Mouse (Mus musculus): ENCODE data around the gene Vrk1.

Gene Vrk1

GRCm38 (mm10) chr12:106040259-106040658 is 30.2 kb downstream of the Vrk1 start:
- DNase-seq (ENCODE audit: low read depth, low spot score), result no peak

GRCm38 (mm10) chr12:106046143-106046795 is 36.2 kb downstream of the Vrk1 start:
- no peak for DNase-seq (ENCODE audit: low read depth, low spot score)

DNA sequence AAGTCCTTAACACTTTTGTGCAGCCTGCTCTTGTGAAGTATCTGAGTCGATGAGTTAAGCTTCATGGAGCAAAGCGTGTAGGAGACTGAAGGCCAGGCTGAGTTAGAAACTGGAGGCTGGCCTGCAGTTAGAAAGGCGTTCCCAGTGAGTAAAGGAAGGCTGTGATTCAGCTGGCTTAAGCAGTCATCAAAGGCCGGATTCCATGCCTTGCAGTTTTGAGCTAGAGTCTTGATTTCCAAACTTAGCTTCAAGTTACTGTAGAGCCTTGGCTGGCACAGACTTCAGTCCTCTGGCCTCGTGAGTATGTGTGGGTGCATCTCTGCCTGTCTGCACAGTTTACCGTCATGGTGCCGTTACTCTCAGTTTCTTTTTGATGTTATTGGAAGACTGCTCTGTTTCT is 42.2 kb downstream of the Vrk1 start:
- DNase-seq (ENCODE audit: low read depth, low spot score), result no peak

- DNase-seq (ENCODE audit: low read depth, low spot score), result peak; percentile 73
These were observed 45.8 kb downstream of the Vrk1 start for GRCm38 (mm10) chr12:106055799-106056198.

DNA sequence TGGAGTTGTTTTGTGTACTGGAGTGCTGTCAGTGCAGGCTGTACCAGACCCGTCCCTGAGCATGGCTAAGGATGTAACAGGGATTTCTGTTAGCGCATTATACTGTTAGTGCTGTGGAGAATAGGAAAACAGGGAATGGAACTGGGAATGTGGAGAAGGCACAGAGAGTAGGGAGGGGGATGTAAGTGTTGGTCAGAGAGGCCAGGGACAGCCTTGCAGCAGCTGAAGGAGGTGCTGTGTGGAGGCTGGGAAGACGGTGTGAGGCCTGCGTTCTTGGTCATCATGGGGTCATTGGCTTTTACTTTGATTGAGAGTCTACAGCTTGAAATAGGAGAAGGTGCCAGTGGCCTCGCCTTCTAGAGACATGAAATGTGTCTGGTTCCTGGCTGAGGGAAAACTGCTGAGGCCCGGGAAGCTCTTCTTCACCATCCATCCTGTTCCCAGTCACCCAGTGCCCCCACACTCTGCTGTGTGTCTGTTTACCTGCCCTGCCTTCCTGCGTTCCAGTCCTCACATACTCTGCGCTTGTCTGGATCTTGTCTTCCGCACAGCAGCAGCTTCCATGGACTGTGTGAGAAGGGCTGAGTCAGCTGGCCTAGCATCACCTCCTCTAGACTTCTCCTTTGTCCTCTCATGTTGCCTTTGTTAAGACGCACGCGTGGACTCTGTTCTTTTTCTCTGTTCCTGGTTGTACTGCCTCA is 50.0 kb downstream of the Vrk1 start:
- no peak for DNase-seq (ENCODE audit: low read depth, low spot score)

- no peak for DNase-seq (ENCODE audit: low read depth, low spot score)
These were observed 60.6 kb downstream of the Vrk1 start for GRCm38 (mm10) chr12:106070434-106071155.

GRCm38 (mm10) chr12:106071575-106072166 is 61.6 kb downstream of the Vrk1 start:
- no peak for DNase-seq (ENCODE audit: low read depth, low spot score)

GRCm38 (mm10) chr12:106074371-106075155 is 64.5 kb downstream of the Vrk1 start:
- DNase-seq (ENCODE audit: low read depth, low spot score), result no peak

GRCm38 (mm10) chr12:106076131-106076530 is 66.1 kb downstream of the Vrk1 start:
- no peak for DNase-seq (ENCODE audit: low read depth, low spot score)

DNA sequence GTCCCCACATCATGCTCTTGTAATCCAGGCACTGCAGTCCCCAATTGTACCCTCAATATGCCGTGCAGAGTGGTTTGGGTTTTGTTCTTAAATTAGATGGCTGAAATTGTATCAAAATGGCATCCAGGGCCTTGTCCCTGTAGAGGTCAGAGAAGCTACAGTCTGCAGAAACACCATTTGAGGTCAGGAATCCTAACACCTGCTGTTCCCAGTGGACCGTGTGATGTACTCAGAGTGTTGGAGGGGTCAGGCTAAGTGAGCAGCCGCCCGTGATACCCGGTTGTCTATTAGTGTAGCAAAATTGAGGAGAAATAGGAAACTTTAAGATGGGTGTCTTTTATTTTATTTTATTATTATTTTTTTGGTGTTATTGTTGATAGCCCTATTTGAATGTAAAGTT is 70.5 kb downstream of the Vrk1 start:
- DNase-seq (ENCODE audit: low read depth, low spot score), result no peak

DNA sequence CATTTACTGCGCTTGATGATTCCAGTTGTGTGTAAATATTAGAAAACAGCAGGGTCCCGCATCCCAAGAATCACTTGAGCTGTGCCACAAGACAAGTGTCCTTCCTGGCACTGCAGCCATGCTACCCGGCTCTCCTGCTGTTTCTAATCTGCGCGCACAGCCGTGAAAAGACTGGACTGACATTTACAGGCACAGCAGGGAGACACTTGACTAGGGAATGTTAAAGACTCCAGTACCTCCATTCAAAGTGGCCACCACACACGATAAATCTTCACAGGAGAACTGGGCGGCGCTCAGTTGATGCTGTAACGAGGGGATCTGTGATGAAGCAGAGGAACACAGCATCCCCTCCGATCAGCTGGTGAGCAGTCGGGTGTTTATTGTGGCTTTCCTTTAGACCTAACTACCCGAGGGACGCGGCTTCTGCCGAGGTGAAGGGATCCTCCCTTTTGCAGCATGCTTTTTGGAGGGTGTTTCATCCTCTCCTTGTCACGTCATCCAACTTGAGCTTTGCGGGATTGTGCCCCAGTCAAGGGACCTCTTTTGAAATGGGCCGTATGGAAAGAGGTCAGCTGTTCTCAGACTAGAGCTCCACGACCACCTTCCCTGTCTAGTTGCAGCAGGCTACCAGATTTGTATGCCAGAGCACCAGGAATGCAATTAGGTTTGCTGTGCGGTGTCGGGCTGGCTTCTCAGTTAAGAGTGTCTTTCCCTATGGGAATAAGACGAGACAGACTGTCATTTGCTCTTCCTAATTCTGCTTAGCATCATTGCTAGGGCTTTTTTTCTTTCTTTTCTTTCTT is 71.1 kb downstream of the Vrk1 start:
- no peak for DNase-seq (ENCODE audit: low read depth, low spot score)

DNA sequence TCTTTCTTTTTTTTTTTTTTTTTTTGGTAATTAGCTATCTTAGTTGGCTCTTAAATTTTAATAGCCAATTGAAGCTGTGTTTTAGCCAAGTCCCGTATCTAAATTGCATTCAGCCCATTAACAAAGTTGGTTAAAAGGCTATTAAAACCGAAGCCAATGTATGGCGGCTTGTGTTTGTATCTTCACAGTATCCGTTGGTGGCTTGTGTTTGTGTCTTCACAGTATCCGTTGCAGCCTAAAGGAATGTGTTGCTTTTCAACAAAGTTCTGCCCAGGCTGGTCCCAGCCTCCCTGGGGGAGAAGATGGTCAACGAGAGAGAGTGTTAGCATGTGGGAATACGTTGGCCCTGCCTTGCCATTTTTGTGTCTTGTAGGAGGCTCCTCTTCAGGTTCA is 71.7 kb downstream of the Vrk1 start:
- no peak for DNase-seq (ENCODE audit: low read depth, low spot score)

DNA sequence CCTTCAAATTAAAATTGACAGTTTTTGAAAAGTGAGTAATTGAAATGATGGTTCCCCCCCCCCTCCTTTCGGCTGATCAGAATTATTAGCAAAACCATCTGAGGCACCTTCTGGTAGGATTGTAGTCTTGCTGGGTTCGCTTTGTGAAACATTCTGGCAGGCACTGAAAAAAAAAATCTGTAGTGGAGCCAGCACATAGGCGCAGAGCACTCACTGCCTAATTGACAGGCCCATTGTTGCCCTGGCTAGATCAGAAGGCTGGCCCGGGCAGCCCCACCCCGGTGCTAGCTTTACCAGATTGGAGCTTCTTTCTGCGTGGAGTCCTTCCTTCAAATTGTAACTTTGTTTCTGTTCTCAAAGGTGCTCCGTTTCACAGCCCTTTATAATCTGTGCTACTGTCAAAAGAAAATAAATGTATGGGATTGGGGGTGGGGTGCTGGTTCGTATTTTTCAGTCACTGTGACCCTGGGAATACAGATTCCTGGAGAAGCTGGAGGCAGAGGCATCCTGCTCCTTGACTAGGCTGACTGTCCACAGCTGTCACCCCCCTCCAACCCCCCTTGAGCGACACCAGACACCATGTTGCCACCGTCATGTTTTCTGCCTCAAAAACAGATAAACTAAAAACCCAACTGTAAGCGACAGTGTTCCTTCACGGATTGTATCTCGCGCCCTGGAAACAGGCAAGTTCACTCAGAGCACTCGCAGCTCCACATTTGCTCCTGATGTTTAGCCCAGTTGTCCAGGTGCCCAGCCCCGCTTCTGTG is 72.3 kb downstream of the Vrk1 start:
- DNase-seq (ENCODE audit: low read depth, low spot score), result no peak

DNA sequence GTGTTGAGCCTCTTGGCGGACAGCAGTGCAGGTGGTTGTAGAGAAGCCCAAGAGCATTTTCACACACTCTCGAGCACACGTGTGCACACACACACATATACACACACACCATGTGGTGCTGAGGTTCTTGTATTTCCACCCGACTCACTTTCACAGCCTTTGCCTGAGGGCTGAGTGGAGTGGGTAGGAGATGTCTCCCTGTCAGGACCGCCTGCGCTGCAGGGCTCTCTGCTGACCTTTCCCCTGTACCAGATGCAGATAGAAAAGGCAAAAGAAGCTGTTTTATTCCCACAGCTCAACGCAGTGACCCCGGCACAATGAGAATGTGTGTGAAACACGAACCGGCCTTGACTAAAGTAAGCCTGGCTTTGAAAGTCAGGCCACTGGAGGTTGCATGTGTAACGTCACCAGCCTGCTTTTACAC is 72.9 kb downstream of the Vrk1 start:
- DNase-seq (ENCODE audit: low read depth, low spot score), result no peak

DNA sequence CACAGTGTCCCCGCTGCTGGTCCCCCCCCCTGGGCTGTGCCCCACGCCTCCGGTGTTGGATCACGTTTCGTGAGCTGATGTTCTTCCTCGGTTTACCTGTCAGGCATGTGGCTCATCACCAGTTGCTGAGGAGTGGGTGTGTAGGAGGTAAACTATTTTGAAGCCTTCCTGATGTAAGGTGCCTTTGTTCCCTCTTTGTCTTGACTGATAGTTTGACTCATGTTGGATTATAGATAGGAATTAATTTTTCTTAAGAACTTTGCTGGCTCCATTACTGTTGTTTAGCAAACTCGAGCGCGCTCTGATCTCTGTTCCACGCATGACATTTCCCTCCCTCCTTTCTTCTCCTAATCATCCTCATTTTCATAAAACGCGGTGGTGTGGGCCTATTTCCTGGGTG is 74.1 kb downstream of the Vrk1 start:
- no peak for DNase-seq (ENCODE audit: low read depth, low spot score)

DNA sequence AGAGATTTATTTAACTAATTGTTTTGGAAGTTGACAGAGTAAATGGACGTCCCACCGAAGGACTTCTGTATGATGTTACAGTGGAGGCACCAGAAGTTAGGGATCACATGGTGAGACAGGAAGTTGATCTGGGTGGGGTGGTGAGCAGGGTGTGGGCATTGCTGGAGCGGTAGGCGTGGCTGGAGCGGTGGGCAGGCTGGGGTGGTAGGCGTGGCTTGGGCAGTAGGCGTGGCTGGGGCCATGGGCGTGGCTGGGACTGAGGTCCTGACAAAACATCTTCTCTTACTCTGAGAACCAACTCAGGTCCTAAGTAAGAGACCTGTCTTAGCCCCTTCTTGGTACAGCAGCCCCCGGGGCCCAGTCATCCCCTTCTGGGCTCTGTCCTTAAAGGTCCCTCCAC is 84.8 kb downstream of the Vrk1 start:
- no peak for DNase-seq (ENCODE audit: low read depth, low spot score)

GRCm38 (mm10) chr12:106102003-106102402 is 92.0 kb downstream of the Vrk1 start:
- DNase-seq (ENCODE audit: low read depth, low spot score), result no peak

DNA sequence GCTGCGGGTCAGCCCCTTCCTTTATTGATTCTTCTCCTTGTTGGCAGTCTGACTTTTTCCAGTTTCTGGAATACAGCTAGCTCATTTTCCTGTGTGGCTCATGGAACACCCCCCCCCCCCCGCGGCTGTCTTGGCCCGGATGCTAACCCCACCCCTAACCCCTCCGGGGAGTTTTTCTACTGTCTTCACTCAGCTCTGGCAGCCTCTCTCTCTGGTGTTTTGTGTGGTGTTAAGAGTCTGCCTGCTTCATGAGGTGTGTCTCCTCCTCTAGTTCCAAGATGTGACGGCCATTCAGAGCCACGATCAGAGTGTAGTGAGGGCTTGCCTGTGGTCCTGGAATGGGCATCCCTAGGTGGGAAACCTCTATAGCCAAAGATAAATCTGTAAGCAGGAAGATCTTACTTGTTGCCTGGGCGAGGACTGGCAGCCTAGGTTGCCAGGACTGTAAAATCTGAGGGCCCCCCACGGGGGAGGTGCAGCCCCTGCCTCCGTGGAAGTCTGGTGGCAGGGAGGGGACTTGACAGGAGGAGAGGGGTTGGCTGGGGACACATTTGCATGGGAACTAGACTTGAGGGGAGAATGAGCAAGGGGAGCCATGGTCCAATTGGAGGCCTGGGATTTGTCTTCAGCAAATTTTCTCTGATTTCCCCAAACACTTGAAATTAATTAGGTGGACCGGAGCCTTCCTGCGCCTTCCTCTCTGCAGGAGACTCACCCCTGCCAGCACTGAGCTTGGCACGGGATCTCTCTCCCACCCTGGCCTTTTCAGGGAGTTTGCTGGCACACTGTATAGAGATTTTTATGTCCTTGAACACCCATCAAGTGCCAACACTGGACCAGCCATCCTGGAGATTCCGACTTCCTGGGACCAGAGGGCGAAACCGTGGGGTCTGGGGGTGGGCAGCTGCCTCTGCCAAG is 93.0 kb downstream of the Vrk1 start:
- no peak for DNase-seq (ENCODE audit: low read depth, low spot score)

- DNase-seq (ENCODE audit: low read depth, low spot score), result no peak
These were observed 97.2 kb downstream of the Vrk1 start for GRCm38 (mm10) chr12:106107272-106107671.

All from CD4-positive helper T cell, adult 2 months (primary cell).